Mouse (Mus musculus) urinary bladder, postnatal 10 days (tissue): ENCODE results near the gene Ksr2.

Source experiments
- DNase-seq: peaks from one replicate; pipeline ENCODE4 v3.0.0; 2022; ENCODE audit warnings: low spot score

The Ksr2 gene

GRCm38 (mm10) chr5:117523010-117523409 is 109.2 kb downstream of the Ksr2 start:
- DNase-seq = no peak

GRCm38 (mm10) chr5:117530991-117531390 is 117.2 kb downstream of the Ksr2 start:
- no peak for DNase-seq

GRCm38 (mm10) chr5:117539221-117539620 is 125.4 kb downstream of the Ksr2 start:
- DNase-seq = no peak

GRCm38 (mm10) chr5:117541654-117542053 is 127.9 kb downstream of the Ksr2 start:
- DNase-seq = no peak

DNA sequence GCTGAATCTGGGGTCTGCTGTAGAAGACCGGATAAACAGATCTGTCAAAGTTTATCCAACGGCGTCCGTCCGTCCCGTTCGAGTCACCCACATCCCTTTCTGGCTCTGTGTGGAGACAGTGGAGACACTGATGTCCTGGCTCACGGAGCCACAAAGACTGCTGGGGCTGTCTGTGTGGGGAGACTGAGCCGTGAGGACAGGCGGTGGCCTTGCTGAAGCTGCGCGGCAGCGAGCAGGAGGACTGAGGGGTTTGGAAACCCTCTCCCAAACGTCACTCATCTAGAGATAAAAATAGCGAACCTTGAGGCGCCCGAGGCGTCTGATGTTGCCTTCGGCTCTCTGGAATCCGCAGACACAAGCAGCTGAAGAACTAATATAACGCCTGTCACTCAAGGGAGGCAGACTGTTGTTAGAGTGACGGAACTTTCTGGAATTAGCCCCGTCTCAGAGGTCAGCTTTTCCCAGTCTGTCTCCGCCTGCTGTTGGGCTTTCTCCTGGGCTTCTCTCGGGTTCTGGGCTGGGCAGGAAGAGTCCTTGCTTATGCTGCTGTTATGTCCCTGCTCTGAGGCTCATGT is 133.0 kb downstream of the Ksr2 start:
- no peak for DNase-seq

GRCm38 (mm10) chr5:117550992-117551391 is 137.2 kb downstream of the Ksr2 start:
- no peak for DNase-seq

- no peak for DNase-seq
Observed at GRCm38 (mm10) chr5:117552096-117552495, 138.3 kb downstream of the Ksr2 start.

GRCm38 (mm10) chr5:117554505-117554904 is 140.7 kb downstream of the Ksr2 start:
- no peak for DNase-seq

DNA sequence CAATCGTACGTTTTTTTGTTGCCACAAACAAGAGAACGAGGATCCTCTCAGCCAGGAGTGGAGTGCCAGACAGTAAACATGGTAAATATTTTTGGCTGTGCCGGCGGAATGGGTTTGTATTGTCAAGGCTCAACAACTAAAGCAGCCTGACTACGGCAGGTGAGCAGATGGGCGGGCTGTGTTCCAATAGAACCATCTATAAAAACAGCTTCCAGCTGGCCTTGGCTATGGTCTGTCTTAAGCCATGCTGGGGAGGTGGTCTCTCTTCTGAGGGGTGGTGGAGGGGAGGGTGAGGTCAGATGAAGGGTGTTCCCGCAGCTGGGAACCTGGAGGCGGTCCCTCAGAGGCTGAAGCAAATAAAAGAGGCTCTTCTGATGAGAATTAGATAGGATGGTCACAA is 142.8 kb downstream of the Ksr2 start:
- no peak for DNase-seq

- DNase-seq = no peak
Observed at GRCm38 (mm10) chr5:117561080-117561479, 147.3 kb downstream of the Ksr2 start.

DNA sequence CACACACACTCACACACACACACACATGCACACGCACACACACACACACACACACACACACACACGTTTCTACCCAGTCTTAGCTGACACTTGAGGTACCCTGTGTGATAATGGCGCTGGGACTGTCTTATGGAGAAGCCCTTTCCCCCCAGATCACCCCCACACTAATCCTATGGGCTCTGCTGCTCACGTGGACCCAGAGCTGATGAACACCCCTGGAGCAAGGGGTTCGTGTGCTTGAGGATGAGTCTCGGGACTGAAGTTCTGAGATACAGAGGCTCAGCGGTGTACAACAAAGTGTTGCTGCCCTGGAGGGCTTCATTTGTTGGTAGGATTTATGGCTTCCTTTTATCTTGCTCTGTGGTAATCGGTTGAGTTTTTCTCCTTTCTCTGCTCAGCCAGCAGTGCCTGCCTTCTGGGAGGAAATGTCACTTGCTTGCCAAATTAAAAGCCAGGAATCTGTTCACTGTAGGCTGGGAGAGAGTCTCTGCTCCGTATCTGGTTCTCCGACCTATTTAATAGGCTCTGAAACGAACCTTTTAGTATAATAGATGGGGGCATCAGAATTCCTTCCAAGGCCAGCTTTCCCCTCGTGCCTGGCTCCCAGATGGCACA is 152.4 kb downstream of the Ksr2 start:
- no peak for DNase-seq

DNA sequence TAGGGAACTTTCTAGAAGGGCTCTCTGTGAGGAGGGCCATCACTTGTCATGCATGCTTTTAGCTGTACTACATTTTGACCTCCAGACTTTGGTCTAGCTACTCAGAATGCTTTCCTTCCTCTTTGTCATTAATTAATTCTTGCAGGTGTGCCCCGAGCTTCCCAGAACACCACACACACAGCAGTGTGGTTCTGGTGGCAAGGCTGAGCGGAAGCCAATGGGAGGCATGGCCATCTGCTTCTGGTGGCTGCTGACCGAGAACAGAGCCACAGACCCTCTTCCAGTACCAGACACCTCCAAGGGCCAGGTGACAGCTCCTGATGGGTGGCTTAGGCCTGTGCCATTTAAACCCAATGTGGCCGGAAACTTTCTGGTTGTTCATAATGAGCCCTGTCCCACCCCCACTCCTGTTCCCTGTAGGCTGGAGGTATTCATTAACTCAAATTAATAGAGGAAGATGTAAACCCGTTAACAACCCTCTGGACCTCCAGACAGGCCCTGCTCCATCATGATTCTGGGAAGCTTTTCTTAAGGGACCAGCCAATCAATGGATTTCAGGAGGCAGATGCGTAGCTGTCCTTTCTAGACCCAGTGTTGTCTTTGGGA is 155.5 kb downstream of the Ksr2 start:
- no peak for DNase-seq

- no peak for DNase-seq
Observed at GRCm38 (mm10) chr5:117572428-117572827, 158.6 kb downstream of the Ksr2 start.

DNA sequence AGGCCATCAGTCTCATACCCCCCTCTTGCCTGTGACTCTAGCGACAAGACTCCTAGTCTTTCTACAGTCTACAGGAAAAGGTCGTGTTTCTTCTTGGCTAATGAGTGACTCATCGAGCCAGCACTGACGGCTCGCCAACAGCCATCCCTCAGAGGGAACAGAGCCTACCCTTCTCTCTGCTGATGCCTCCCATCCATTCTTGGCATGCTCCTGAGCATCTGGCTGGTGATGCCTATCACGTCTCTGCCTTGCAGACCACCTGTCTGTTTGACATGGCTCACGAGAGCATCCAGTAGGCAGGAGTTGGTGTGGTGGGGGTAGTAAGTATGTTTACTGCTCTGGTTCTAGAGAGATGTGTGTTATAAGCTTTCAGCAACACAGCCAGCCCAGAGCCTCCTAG is 161.1 kb downstream of the Ksr2 start:
- DNase-seq = no peak

GRCm38 (mm10) chr5:117577598-117577997 is 163.8 kb downstream of the Ksr2 start:
- DNase-seq = no peak

- no peak for DNase-seq
Observed at GRCm38 (mm10) chr5:117581711-117582110, 167.9 kb downstream of the Ksr2 start.

DNA sequence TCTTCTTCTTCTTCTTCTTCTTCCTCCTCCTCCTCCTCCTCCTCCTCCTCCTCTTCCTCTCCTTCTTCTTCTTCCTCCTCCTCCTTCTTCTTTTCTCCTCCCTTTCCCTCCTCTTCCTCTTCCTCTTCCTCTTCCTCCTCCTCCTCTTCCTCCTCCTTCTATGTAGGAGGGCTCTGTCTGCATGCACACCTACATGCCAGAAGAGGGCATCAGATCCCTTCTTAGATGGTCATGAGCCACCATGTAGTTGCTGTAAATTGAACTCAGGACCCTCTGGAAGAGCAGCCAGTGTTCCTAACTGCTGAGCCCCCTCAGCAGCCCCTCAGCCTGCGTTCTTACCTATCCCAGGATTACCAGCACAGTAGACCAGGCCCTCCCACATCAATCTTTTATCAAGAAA is 170.6 kb downstream of the Ksr2 start:
- DNase-seq = no peak

DNA sequence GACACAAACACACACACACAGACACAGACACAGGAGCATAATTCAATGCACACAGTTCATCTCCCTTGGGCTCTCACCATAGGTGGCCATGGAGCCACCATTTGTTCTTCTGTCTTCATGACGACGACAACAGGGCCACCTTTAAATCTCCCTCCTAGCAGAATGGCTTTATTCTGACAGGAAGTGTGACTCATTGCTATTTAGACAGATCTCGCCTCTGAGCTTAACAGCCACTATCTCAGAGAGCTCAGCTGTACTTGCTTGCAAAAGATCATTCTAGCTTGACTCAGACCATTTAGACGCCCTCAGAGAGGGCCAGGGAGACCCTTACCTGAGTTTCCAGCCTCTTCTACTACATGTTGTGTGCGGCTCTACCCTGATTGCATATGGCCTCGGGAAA is 175.5 kb downstream of the Ksr2 start:
- no peak for DNase-seq

GRCm38 (mm10) chr5:117593273-117593672 is 179.5 kb downstream of the Ksr2 start:
- no peak for DNase-seq

DNA sequence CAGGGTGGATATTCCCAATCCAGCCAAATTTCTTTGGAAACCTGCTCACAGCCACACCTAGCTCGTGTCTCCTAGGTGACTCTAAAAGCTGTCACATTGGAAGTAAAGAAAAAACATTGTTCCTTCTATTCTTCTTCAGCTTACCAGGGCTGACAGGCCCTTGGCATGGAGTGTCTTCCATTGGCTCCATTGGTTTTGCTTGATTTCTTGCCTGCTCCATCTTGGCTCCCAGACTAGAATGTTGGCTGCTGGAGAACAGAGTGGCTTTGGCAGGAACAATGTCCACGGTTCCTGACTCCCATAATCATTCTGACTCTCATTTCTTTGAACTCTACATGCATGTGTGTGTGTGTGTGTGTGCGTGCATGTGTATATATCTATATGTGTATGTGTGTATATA is 183.0 kb downstream of the Ksr2 start:
- DNase-seq = no peak

- no peak for DNase-seq
Observed at GRCm38 (mm10) chr5:117602026-117602425, 188.2 kb downstream of the Ksr2 start.

DNA sequence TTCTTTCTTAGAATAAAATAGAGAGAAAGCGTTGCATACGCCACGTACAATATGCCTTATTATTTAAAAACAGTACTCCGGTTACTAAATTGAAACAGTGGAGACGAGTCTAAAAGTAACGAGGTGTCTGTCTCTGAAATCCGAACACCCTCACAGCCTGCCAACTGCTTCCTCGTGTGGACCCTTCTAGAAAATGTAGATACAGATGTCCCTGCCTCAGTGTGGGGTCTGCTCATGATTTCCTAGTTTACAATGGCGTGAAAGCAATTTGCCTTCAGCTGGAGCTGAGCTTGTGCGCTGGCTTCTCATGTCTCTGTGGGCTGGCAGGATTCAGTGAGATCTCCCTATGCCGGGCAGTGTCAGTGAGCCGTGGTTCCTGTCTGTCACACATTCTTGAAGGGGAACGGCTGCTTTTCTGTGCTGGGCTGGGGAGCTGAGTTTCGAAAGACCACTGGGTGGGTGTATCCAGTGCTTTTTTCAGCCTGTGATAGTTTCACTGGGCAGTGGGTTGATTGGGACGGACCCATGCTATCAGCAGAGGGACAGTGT is 194.0 kb downstream of the Ksr2 start:
- DNase-seq = no peak

- DNase-seq = peak; percentile 48
Observed at GRCm38 (mm10) chr5:117614331-117615024, 200.7 kb downstream of the Ksr2 start.
